Mouse (Mus musculus): ENCODE data around the gene Ccdc14.

Ccdc14 gene

GRCm38 (mm10) chr16:34690334-34691144 is at the start of gene Ccdc14:
Gene Ccdc14, plus strand, starts transcription at chr16:34690616.
- in situ Hi-C loops (cut with MboI; ENCODE audit: unreplicated experiment in 2 of 2), result loop anchor here (25.0 kb wide), 1 partner anchor 322 kb away; the partner anchor contains the start of gene Hacd2 (in 2 of the 2)

- in situ Hi-C loops (cut with MboI; ENCODE audit: unreplicated experiment in 2 of 2), result no loop called here
These were observed 46.7 kb upstream of the Ccdc14 start for GRCm38 (mm10) chr16:34643511-34644259.

GRCm38 (mm10) chr16:34649621-34650020 is 40.8 kb upstream of the Ccdc14 start, which contains the start of gene Ropn1:
Gene Ropn1, plus strand, starts transcription at chr16:34649921.
- in situ Hi-C loops (cut with MboI; ENCODE audit: unreplicated experiment in 2 of 2), result loop anchor here (25.0 kb wide), 3 partner anchors 613 to 662 kb away; no protein-coding TSS in a partner anchor

- in situ Hi-C loops (cut with MboI; ENCODE audit: unreplicated experiment in 2 of 2), result loop anchor here (25.0 kb wide), 3 partner anchors 609 to 666 kb away; no protein-coding TSS in a partner anchor
These were observed 37.4 kb upstream of the Ccdc14 start for GRCm38 (mm10) chr16:34653023-34653422.

- in situ Hi-C loops (cut with MboI; ENCODE audit: unreplicated experiment in 2 of 2), result loop anchor here (25.0 kb wide), 3 partner anchors 605 to 670 kb away; no protein-coding TSS in a partner anchor
These were observed 32.9 kb upstream of the Ccdc14 start for GRCm38 (mm10) chr16:34657566-34657965.

- in situ Hi-C loops (cut with MboI; ENCODE audit: unreplicated experiment in 2 of 2), result loop anchor here (25.0 kb wide), 3 partner anchors 604 to 671 kb away; no protein-coding TSS in a partner anchor
These were observed 32.4 kb upstream of the Ccdc14 start for GRCm38 (mm10) chr16:34657983-34658382.

- in situ Hi-C loops (cut with MboI; ENCODE audit: unreplicated experiment in 2 of 2), result loop anchor here (25.0 kb wide), 3 partner anchors 604 to 671 kb away; no protein-coding TSS in a partner anchor
These were observed 32.0 kb upstream of the Ccdc14 start for GRCm38 (mm10) chr16:34658388-34658787.

GRCm38 (mm10) chr16:34664553-34664952 is 25.9 kb upstream of the Ccdc14 start:
- in situ Hi-C loops (cut with MboI; ENCODE audit: unreplicated experiment in 2 of 2), result loop anchor here (10.0 to 25.0 kb wide), 5 partner anchors 200 to 960 kb away; no protein-coding TSS in a partner anchor

- in situ Hi-C loops (cut with MboI; ENCODE audit: unreplicated experiment in 2 of 2), result loop anchor here (5.0 to 25.0 kb wide), 6 partner anchors 35 to 958 kb away; no protein-coding TSS in a partner anchor
These were observed 23.2 kb upstream of the Ccdc14 start for GRCm38 (mm10) chr16:34667031-34667726.

GRCm38 (mm10) chr16:34668341-34668740 is 22.1 kb upstream of the Ccdc14 start:
- in situ Hi-C loops (cut with MboI; ENCODE audit: unreplicated experiment in 2 of 2), result loop anchor here (5.0 to 25.0 kb wide), 6 partner anchors 34 to 956 kb away; no protein-coding TSS in a partner anchor

- in situ Hi-C loops (cut with MboI; ENCODE audit: unreplicated experiment in 2 of 2), result loop anchor here (25.0 kb wide), 3 partner anchors 590 to 685 kb away; no protein-coding TSS in a partner anchor
These were observed 18.4 kb upstream of the Ccdc14 start for GRCm38 (mm10) chr16:34671966-34672365.

GRCm38 (mm10) chr16:34672822-34673221 is 17.6 kb upstream of the Ccdc14 start:
- in situ Hi-C loops (cut with MboI; ENCODE audit: unreplicated experiment in 2 of 2), result loop anchor here (25.0 kb wide), 3 partner anchors 589 to 686 kb away; no protein-coding TSS in a partner anchor

GRCm38 (mm10) chr16:34674365-34674764 is 16.1 kb upstream of the Ccdc14 start:
- in situ Hi-C loops (cut with MboI; ENCODE audit: unreplicated experiment in 2 of 2), result loop anchor here (25.0 kb wide), 3 partner anchors 588 to 687 kb away; no protein-coding TSS in a partner anchor

GRCm38 (mm10) chr16:34681823-34682222 is 8.6 kb upstream of the Ccdc14 start:
- in situ Hi-C loops (cut with MboI; ENCODE audit: unreplicated experiment in 2 of 2), result loop anchor here (25.0 kb wide), 1 partner anchor 330 kb away; the partner anchor contains the start of gene Hacd2 (in 2 of the 2)

GRCm38 (mm10) chr16:34689879-34690278 is 537 bp upstream of the Ccdc14 start:
- in situ Hi-C loops (cut with MboI; ENCODE audit: unreplicated experiment in 2 of 2), result loop anchor here (25.0 kb wide), 1 partner anchor 322 kb away; the partner anchor contains the start of gene Hacd2 (in 2 of the 2)

GRCm38 (mm10) chr16:34691156-34691555 is 740 bp downstream of the Ccdc14 start:
- in situ Hi-C loops (cut with MboI; ENCODE audit: unreplicated experiment in 2 of 2), result loop anchor here (25.0 kb wide), 1 partner anchor 321 kb away; the partner anchor contains the start of gene Hacd2 (in 2 of the 2)

GRCm38 (mm10) chr16:34694477-34694876 is 4.1 kb downstream of the Ccdc14 start:
- in situ Hi-C loops (cut with MboI; ENCODE audit: unreplicated experiment in 2 of 2), result loop anchor here (25.0 kb wide), 1 partner anchor 318 kb away; the partner anchor contains the start of gene Hacd2 (in 2 of the 2)

- in situ Hi-C loops (cut with MboI; ENCODE audit: unreplicated experiment in 2 of 2), result loop anchor here (25.0 kb wide), 1 partner anchor 314 kb away; the partner anchor contains the start of gene Hacd2 (in 2 of the 2)
These were observed 8.3 kb downstream of the Ccdc14 start for GRCm38 (mm10) chr16:34698721-34699120.

GRCm38 (mm10) chr16:34700165-34700827 is 9.9 kb downstream of the Ccdc14 start:
- in situ Hi-C loops (cut with MboI; ENCODE audit: unreplicated experiment in 2 of 2), result loop anchor here (5.0 to 10.0 kb wide), 2 partner anchors 33 to 575 kb away; no protein-coding TSS in a partner anchor

All from v-Abl transformed pro-B cells (cell line).